Mouse (Mus musculus): Measurements from ENCODE around the gene Nt5c2. TPM values are rescaled to one million over a fixed set of nuclear protein-coding genes. Genes with fewer than 3 reads are reported as not detected.

Gene Nt5c2
- total RNA-seq, 1 experiment from 2014 or later = 64.5 TPM

DNA sequence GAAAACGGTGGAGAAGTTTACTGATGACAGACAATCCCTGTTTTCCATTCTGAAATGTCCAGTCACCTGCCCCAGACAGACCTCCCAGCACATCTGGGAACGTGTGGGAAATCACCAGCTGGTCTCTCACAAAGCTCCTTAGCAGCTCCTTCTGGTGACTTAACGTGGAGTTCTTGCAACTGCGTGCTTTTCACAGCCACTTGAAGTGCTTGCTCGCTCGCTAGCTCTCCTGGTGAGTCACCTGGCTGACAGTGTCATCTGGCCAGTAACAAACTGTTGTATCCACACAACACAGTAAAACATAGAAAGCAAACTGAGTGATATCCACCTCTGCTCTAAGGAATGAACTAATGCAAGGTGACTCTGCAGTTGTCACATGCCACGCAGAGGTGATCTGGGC, 128.1 kb downstream of the Nt5c2 start:
- DNase-seq = peak; percentile 10

DNA sequence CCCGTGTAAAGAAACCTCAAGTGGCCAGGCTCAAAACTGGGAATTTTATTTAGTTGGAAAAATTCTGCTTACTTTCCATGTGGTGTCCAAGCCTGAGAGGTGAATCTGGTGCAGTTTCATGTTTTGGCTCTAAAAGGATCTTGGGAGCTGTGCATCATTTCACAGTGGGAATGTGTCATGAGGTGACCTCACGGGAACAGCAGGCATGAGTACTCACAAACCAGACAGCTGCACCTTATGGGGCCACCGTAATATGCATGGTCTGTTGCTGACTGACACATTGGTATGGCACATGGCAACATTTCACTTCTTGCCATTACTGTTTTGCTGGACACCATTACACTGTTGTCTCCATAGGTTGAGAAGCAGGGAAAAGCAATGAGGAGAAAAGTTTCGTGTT, 129.6 kb downstream of the Nt5c2 start:
- no peak for DNase-seq

DNA sequence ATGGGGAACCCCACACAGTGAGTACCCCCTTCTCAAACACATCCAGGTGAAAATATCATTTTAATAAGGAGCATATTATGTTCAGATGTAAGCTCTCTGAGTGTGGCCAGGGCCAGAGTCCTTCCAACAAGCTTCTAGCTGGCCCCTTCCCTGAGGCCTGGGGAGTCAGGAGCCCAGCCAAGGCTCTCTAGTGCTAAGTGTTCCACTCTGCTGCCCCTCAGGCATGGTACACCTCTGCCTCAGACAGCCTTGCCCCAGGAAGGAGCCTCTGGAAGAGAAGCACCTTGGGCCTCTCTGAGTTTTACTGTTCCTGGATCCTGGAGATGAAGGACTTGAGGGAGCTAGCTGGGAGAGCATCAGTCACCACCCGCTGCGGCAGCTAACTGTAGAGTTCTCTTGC, 135.1 kb downstream of the Nt5c2 start:
- no peak for DNase-seq

DNA sequence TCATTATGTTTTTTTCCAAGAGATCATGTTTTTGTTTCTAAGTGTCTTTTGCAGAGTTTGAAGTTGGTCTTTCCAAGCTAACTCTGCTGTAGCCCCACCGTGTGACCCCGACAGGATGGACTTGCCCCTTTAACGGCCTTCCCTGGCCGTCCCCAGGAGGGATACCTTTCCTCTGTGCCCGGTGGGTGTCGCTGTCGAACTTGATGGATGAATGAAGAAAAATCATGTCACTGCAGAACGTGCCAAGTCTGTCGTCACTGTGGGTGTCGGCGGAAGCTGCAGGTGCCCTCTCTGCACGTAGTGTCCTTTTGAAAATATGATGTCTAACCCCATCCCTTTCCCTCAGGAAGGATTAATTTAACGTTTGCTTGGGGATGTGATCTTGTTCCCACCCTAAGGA, 136.6 kb downstream of the Nt5c2 start:
- peak; percentile 71 for DNase-seq

DNA sequence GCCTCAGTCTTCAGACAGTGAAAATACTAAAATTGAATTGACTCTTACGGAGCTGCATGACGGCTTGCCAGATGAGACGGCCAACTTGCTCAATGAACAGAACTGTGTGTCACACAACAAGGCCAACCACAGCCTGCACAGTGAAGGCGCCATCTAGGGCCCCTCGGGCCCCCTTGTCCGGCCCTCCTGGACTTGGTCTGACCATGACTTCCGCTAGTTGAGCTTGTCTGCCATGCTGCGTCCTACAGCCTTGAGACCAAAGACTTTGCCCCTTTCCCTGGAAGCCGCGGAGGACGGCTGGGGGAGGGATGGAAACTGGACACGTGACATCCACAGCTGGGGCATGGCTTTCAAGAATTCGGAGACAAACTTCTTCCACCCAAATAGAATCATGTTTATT, 137.1 kb downstream of the Nt5c2 start:
- DNase-seq = peak; percentile 50

DNA sequence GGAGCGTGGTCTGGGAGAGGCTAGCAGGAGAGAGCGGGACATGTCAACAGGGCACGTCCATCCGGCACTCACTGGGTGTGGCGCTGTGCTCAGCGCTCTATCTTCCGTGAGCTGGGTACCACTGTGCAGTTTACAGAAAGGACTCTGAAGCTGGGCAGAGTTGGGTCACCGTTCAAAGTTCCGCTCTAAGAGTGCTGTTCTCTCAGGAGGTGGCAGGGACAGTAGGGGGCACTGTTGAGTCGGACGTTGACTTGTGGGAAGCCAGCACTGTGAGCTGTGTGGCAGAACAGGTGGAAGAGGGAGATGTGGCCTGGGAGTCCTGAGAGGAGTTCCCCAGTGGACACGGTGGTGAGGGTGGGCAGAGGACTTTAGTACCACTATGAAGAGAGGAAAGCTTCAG, 139.2 kb downstream of the Nt5c2 start:
- DNase-seq = peak; percentile 89

DNA sequence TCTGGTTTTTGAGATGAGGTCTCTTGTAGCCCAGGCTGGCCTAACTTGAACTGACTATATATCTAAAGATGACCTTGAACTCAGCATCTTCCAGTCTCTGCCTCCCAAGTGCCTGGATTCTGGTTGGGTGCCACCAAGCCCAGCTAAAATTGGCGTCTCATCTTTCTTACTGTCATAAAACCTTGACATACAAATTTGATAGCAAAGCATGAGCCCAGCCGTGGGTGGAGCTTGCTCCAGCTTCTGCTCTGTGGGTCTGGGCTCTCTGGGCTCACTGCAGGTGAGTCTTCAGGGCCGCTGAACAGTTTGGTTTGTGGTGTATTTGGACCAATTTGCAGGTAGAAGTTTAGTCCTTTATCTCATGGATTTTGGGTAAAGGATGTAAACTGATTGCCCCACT, 141.0 kb downstream of the Nt5c2 start:
- DNase-seq = no peak

DNA sequence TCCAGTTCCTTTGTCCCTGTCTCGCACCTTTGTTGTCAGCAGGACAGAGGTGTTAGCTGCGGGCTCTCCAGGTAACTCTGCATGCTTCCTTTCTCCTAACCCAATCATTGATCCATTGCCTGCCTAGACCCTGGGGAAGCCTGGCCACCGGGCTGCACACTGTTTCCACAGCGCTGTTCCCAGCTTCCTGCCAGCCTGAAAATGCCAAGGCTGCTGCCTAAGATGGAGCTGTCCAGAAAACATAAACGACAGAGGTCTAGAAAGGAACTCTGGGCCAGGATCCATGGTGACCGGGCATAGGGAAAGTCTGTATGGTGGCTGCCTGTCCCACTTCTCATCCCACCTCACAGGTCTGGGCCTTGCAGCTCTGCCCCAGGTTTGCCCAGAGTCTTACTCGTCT, 143.3 kb downstream of the Nt5c2 start:
- DNase-seq = peak; percentile 58

DNA sequence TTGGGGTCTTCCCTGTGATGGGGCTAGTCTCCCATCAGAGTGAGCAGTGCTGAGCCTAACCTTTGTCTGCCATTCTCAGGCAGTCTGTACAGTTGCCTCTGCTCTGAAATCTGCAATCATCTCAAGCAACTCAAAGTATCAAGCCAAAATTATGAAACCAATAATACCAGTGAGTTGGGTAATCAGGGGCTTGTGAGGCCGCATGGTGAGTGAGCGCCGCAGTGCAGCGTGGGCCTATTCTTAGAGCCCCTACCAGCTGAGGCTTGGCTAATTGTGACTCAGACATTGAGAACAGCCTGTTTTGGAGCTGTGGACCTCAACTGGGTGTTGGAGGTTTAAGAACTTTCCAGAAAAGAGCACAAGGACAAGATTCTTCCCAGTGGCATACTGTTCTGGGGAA, 143.9 kb downstream of the Nt5c2 start:
- DNase-seq = peak; percentile 36

DNA sequence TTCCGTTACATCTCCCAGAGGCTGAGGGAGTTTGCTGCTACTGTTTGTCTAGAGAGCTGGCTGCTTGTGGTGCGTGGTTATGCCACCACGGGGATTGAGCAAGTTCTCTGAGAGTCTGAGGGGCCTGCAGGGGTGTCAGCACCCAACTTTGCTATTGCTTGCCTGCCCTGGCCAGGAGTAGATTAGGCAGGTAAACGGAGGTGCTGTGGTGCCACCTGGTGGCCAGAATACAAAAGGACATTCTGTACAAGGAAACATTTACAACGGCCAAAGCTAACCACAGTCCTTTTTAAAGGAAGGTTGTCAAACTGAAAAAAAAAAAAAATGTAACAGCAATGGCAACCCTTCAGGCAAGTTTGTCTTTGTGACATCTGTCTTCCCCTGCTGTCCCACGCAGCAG, 145.4 kb downstream of the Nt5c2 start:
- DNase-seq = peak; percentile 81

DNA sequence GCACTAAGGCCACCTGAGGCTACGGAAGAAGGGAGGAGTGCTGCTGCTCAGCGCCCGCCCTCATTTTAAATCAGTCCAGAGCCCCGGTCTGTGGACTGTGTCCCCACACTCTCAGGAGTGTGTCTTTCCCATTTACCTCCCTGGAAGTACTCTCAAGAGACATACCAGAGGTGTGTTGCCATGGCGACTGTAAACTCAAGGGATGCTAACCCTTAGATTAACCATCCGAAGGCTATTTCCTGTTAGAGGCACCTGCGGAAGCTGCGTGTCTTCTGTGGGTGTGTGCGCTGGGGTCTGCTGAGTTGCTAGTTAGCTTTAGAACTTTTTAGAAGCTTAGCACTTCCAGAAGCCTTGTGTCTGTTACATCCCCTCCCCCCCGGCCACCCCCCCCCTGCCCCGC, 145.9 kb downstream of the Nt5c2 start:
- no peak for DNase-seq

DNA sequence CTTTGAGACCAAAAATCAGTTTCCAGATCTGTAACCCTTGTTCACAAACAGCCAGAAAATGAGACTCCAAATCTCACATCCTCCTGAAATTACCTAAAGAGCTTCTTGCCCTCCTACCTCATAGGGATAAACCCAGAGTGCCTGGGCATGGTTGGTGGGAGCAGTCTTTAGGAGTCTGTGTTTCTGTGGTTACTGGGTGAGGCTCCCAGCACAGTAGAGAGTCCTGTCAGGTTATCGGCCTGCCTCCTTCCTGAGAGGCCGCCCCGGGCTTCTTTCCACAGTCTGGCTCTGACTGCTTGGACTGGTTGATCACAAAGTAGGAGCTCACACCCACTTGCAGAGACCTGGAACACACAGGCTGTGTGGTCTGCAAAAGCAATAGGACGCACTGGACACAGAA, 149.6 kb downstream of the Nt5c2 start:
- no peak for DNase-seq

DNA sequence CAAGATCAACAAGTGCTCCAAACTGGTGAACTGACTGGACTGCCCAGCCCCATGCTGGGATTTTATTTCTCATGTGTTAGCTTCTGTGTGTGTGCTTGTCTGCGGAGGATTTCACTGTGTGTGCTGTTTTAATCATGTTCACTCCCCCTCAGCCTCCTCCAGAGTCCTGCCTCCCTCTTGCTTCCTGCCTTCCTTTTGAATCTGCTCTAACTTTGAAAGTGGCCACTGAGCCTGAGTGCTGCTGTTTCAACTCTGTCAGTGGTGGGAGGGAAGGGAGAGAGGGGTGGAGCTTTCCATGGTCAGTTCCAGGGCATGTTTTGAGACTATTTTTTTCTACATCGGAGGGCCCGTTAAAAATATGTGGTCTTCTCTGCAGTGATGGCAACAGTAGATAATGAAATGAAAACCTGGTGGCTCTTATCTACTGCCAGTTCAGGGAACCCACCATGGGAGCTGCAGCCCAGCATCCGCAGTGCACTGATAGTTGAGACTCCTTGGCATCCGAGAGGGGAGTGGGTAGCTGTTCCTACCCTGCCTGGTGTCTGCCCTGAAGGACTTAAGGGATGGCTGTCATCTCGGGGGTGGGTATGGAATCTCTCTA, 150.1 kb downstream of the Nt5c2 start:
- no peak for DNase-seq

DNA sequence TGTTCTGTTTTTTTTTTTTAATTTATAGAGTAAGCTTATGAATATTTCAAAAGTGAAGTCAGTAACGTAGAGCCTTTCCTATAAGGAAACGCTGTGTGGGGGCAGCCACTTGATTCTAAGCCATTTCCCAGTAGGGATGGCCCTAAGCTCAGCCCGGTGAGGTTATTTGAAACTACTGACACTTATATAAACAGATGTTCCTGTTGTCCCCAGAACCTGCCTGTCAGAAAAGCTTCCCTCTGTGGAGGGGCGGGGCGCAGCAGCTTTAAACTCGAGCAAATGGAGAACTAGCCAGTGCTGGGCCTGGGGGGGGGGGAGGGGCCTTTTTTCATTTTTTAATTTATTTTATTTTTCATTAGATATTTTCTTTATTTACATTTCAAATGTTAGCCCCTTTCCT, 150.9 kb downstream of the Nt5c2 start:
- DNase-seq = no peak

DNA sequence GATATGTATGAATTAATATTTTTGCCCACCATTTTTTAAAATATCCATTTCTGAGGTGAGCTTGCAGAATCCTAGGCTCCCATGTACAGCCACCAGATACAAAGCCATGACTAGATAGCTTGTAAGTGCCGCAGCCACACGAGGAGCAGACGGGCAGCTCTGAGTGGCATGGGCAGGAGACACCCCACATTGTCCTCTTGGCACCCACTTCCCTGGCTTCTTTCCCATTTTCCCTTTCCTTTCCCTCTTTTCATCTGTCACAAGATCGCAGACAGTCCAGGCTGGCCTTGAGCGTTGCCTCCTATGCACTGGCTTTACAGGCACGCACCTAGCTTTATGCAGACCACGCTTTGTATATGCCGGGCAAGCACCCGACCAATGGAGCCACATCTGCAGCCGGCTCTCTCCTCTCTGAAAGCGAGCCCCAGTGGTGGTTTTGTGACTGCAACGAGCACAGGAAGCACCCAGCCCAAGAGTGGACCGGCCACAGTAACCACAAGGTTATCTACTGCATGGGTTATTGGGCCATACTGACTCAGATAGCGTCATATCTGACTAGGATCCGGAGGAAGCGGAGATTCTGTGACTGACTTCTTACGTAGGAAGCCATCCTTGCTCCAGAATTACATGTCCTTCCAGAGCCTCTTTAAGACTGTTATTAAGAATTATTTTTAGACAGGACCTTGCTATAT, 151.6 kb downstream of the Nt5c2 start:
- DNase-seq = peak; percentile 36

DNA sequence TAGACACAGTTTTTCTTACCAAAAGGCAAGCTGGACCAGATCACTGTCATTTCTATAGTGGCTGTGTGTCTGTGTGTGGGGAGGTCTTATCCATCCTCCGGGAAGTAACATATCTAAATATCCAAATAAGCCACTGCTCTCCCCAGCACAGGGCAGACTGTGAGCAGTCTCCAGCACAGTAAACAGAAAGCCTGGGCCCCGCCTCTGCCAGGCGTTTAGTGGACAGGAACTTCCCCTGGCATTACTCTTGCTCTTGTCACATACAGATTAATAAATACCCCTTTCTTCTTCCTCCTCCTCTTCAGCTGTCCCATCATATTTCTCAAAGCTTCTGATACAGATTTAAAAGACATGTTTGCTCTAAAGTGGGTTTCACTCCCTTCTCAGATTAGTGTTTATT, 152.4 kb downstream of the Nt5c2 start:
- DNase-seq = no peak

DNA sequence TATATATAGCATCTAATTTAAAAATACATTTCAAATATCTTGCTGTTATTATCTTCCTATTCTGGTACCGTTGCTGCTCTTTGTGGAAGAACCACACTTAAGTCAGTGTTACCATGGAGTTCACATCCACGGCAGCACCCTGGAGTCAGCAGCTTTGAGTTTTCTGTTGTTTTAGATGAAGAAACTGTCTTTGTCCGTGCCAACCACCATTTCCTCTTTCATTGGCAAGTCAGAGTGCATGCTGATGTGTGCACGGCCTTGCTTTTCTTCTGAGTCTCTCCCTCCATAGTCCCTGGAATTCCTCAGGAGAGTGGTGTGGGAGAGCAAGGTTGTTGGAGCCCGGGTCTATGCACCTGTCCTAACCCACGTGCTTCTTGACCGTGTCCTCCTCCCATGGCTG, 156.8 kb downstream of the Nt5c2 start:
- DNase-seq = no peak

DNA sequence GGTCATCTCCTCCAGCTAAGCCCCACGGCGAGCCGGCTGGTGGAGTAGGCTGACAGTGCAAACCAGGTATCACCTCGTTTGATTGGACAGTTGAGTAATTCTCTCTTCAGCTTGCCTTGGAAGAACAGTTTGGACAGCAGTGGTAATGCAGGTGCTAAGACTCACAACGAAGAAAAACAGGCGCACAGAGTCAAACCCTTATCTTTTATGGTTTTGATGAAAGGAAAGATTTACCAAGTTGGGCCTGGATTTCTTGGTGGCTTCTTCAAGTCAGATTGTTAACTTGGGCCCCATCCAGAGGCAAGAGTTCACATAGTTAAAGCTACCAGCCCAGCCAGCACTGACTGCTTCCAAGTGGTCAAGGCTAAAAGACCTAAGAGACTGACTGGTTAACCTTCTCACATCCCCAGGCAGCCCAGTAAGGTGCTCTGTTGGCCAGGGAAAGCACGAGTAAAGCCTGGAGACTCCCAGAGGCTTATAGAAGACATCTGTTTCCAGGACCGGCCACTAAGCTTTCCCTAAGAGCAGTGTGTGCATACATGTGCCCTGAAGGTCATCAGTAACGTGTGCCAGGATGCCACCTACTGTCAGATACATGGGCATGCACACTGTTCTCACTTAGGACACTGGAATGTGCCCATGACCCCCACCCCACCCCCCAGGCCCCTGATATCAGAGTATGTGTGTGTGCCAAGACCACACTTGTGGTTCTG, 157.5 kb downstream of the Nt5c2 start:
- no peak for DNase-seq

DNA sequence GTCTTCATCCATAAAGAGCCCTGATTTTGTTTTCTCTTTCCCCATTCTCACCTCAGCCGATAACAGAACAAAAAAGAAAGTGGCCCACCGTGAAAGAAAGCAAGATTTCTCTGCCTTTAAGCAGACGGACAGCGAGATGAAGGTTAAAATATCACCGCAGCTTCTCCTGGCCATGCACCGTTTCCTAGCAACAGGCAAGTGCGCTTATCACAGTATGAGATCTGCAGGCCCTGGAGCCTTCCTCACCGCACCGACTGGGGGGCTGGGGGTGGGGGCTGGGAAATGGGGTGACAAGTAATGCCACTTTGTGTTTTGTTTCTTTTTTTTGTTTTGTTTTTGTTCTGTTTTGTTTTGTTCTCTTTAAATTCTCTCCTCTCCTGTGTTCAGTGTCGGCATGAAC, 158.2 kb downstream of the Nt5c2 start:
- DNase-seq = no peak

DNA sequence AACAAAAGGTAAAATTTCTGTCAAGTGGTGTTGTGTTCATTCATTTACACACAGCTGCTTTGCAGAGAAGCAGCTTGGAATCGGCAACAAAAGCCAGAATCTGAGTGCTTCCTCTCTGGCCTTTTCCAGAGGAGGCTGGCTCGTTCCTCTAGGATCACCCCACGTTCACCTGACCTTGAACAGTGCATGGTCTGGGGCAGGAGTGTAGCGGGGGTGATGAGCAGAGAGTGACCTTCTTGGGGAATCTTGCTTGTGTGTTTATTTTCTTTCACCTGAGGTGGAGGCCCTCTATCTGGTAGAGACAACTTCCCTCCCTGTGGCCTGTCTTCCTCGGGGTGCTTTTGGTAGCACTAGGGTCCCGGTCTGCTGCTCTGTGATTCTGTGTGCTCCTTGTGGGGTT, 158.7 kb downstream of the Nt5c2 start:
- no peak for DNase-seq

DNA sequence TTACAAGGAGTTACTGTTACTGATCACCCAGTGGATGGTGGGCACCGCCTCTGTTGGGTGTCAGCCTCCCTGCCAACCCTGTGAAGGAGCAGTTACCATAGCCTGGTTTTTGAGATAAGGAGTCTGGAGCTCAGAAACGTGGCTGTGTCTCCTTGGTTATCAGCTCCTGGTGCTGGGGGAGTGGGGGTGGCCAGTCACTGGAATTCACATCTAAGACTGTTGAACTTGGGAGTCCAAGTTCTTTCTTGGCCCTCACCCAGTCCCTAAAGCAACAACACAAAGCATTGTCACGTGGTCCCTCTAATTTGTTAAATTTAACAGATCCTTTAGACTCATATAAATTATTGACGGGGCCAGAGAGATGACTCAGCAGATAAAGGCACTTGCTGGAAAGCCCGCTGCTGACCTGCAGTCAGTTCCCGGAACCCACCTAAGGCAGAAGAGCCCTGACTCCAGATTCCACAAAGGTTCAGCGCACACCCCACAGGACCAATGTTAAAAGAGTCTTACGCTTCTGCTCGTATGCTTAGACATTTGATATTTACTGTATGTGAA, 165.4 kb downstream of the Nt5c2 start:
- DNase-seq = no peak

DNA sequence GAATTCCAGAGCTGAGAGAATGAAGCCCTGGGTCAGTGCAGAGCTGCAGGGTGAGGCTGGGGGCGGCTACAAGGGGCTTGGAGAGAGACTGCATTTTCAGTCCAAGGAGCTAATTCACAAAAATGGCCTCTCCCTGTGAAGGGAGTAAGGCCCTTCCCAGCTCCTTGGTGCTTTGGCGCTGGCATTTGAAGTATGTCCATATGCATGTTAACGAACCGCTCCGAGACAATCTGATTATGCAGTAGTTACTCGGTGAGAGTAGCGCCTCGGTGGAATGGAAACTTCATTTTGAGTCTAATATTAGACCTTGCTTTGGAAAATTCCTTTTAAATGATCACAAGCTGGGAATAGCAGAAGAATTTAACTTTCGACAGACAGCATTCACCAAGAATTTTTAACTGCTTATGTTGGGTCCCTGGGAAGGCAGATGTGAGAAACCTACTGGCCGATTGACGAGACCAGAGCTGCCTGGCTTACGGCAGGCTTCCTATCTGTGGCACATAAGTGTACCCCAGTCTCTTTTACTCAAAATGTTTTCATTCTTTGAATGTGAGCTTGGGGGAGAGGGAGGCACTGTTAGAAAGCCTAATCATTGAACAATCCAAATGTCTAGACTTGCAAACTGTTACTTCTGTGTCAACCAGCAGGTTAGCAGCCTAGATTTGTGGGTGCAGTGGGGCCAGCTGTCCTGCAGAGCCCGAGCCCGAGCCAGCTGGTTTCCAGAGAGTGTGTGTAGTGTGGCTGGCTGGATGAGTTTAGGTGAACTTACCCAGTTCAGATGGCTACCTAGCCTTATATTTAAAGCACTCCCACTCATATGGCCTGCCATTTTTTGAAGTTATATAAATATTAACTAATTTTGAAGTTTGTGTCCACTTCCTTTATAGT, 166.3 kb downstream of the Nt5c2 start:
- no peak for DNase-seq

DNA sequence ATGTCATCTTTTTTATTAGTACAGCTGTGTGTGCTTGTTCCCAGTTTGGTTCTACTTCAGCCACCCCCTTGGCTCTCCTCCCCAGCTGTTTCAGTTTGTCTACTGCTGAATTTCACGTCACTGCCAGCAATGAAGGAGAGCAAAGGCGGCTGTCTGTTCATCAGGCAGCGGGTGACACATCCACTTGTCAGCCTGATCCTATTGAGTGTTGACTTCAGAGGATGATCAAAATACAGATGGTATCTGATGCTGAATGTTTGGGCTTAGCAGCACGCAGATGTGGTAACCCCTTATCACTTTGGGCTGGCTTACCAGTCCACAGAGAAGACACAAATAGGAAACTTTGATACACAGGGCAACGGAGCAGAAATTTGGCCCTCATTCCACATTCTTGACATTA, 168.5 kb downstream of the Nt5c2 start:
- DNase-seq = no peak
